Mouse (Mus musculus) ovary, postnatal 36 days (tissue): ENCODE results near the gene Slc2a9.

Experiments used
- DNase-seq: peaks from one replicate; pipeline ENCODE4 v3.0.0; 2022; ENCODE audit warnings: low spot score, mixed read lengths

Gene Slc2a9

GRCm38 (mm10) chr5:38372369-38372768 is 130.6 kb downstream of the Slc2a9 start:
- no peak for DNase-seq

DNA sequence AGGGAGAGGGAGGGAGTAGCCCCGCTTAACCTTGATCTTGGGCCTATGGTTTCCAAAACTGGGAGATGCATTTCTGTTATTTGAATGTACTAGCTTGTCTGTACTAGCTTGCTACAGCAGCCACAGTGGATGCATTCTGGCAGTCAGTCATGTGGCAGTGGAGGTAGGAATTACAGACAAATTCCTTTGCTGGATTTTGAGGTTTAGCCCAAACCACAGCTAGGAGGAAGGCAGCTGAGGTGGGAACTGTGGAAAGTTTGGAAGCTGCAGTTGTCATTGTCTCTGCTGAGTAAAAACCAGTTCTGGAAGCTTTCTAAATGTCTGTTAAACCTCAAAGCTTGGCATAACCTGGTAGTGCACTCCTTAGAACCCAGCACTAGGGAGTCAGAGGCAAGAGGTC is 131.6 kb downstream of the Slc2a9 start:
- no peak for DNase-seq

DNA sequence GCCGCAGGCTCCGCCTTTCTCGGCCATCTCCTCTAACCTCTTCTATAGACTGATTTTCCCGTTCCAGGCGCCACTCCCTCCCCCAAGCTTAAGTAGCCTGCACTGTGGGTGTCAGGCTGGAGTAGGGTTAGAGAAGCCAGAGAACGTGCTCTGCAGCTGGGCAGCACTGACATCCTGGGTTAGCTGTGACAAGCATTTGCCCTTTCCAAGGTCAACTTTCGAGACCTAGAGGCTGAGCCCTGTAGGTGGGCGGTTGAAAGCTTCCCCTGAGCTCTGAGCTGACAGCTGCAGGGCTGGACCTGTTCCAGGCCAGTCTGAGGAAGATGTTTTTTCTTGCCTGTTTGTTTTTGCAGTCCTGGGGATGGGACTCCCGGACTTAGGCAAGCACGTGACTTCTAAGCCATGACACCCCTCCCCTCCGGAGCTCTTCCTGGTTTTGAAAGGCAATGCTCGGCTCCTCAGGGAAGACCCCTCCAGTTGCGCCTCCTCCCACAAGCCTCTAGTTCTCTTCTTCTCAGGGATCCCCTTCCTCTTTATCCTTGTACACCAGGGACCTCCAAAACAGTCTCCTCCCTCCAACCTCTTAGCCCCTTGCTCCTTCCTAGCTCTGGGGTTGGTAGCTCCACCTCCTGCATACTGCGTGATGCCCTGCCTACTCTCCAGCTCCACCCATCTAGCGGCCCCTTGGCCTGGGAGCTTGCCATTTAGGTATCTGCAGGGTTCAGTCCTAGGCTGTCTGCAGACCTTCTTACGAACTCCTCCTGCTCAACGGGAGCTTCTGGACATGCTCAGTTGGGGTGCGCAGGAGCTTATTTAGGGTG is 136.1 kb downstream of the Slc2a9 start:
- peak; percentile 35 for DNase-seq

DNA sequence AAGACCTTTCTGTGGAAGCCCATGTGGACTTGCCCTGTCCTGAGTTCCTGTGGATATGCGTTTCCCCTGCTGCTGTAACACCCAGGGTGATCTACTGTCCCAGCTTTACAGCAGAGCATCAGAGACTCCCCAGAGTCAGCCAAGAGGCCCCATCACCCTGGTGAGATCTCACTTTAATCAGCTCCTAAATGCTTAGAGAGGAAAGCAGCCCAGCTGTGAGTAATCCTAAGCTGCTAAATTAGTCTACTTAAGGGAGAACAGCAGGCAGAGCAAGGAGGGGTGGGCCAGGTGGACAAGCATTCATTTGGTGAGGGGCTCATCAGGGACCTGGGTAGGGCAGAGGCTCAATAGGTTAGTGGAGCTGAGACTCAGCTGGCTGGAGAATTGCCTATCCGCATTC is 137.4 kb downstream of the Slc2a9 start:
- no peak for DNase-seq

GRCm38 (mm10) chr5:38364396-38364795 is 138.5 kb downstream of the Slc2a9 start:
- no peak for DNase-seq

GRCm38 (mm10) chr5:38359716-38360115 is 143.2 kb downstream of the Slc2a9 start:
- no peak for DNase-seq

- DNase-seq, result no peak
Observed at GRCm38 (mm10) chr5:38356927-38357326, 146.0 kb downstream of the Slc2a9 start.

GRCm38 (mm10) chr5:38350351-38350929 is 152.5 kb downstream of the Slc2a9 start:
- no peak for DNase-seq

DNA sequence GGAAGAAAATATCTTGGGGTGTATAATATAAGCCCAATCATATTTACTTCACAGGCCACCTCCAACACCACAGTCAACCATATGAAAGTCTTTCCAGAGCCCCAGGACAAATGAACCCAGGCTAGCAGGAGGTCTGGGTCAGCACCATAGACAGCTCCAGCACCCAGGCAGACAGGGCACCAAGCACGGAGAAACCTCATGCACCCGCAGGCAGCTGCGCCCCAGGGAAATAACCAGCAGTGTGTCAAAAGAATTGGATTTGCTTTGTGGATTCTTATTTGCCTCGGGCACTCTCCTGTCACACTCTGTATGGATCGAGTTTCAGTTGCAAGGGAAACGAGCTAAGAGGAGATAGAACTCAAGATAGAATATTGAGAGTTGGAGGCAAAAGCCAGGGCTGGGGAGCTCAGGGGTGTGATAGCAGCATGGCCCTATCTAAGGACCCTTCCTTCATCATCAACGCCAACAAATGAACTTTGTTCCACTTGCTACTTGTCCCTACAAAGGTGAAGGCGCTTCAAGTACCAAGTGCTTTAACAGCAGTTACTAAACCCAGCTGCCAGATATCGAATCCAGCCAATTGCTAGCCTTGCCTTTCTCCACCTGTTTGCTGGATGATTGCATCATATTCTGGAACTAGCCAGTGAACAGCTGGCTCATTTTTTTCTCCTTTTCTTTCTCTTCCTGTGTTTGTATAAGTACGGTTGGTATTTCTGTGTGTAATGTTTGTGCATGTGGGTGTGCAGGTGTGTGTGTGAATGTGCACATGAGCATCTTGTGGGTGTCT is 156.1 kb downstream of the Slc2a9 start:
- DNase-seq, result peak; percentile 52

DNA sequence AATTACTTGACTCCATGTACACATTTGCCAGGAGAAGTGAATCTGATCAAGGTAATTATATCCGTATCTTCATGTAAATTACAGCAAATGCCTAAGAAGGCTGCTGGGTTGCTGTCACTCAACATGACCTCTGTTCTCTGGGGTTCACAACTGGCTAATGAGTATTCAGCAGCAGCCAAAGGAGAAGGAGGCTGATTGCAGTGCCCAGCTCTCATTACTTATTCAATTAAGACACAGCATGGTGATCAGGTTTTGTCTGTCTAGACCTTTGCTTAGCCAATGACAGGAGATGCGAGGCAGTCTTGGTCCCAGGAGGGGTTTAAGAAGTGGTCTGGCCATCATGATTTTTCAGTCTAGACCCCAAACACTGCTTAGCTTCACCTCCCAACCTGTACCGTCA is 159.8 kb downstream of the Slc2a9 start:
- DNase-seq, result no peak

GRCm38 (mm10) chr5:38334582-38334981 is 168.4 kb downstream of the Slc2a9 start:
- no peak for DNase-seq

DNA sequence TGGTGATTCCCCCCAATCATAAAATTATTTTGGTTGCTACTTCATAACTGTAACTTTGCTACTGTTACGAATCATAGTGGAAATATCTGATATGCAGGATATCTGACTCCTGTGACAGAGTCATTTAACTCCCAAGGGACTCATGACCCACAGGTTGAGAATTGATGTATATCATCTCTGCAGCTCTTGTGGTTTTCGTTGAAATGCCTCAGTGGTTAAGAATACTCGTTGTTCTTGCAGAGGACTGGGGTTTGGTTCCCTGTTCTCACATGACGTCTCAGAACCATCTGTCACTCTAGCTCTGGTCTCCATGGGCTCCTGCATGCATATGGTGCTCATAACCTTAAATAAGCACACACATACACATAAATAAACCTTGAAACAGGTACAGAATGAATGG is 169.6 kb downstream of the Slc2a9 start:
- DNase-seq, result no peak

- no peak for DNase-seq
Observed at GRCm38 (mm10) chr5:38318966-38319786, 183.8 kb downstream of the Slc2a9 start, which contains the start of gene Drd5. Gene Drd5 (plus strand): TSS chr5:38319367.

GRCm38 (mm10) chr5:38309795-38310194 is 193.1 kb downstream of the Slc2a9 start:
- no peak for DNase-seq

DNA sequence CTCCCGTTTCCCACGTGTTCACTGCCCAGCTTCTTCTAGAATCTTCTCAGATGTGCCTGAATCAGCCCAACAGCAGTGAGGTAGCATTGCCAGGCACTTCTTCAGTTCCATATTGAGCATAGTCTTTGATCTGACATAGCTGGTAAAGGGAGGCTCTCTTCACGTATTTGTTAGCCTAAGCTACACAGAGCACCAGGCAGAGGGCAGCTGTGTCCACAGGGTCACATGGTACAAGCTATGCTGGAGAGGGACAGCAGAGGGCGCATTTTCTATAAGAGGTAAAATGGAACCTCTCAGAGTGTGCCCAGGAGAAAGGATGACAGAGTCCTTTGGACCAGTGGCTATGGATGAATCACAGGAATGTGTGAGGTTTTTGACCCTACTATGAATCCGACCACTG is 194.1 kb downstream of the Slc2a9 start:
- DNase-seq, result peak; percentile 32

- peak; percentile 85 for DNase-seq
Observed at GRCm38 (mm10) chr5:38307255-38308101, 195.5 kb downstream of the Slc2a9 start.

GRCm38 (mm10) chr5:38305241-38305640 is 197.7 kb downstream of the Slc2a9 start:
- no peak for DNase-seq

GRCm38 (mm10) chr5:38302651-38303050 is 200.3 kb downstream of the Slc2a9 start:
- no peak for DNase-seq

- no peak for DNase-seq
Observed at GRCm38 (mm10) chr5:38301761-38302411, 201.1 kb downstream of the Slc2a9 start.
